Mouse (Mus musculus): ENCODE measurements around the gene Gm572.

Gene Gm572

GRCm38 (mm10) chr4:148667006-148667755 lies 24.1 kb downstream of the Gm572 start:
- DNase-seq: no peak

GRCm38 (mm10) chr4:148671230-148671947 lies 28.3 kb downstream of the Gm572 start:
- no peak for DNase-seq

GRCm38 (mm10) chr4:148675043-148675442 lies 31.9 kb downstream of the Gm572 start:
- no peak for DNase-seq

- no peak for DNase-seq
Measured at GRCm38 (mm10) chr4:148676188-148676960, 33.3 kb downstream of the Gm572 start.

- no peak for DNase-seq
Measured at GRCm38 (mm10) chr4:148676961-148677637, 34.0 kb downstream of the Gm572 start.

GRCm38 (mm10) chr4:148678105-148678504 lies 35.0 kb downstream of the Gm572 start:
- DNase-seq: no peak

GRCm38 (mm10) chr4:148680505-148681067 lies 37.5 kb downstream of the Gm572 start:
- no peak for DNase-seq

- DNase-seq: peak; percentile 65 to 76
Measured at GRCm38 (mm10) chr4:148681429-148681828, 38.3 kb downstream of the Gm572 start.

GRCm38 (mm10) chr4:148682961-148683360 lies 39.8 kb downstream of the Gm572 start:
- DNase-seq: no peak

- DNase-seq: no peak
Measured at GRCm38 (mm10) chr4:148683539-148683938, 40.4 kb downstream of the Gm572 start.

- DNase-seq: no peak
Measured at GRCm38 (mm10) chr4:148686491-148686941, 43.4 kb downstream of the Gm572 start.

GRCm38 (mm10) chr4:148688091-148688490 lies 45.0 kb downstream of the Gm572 start:
- no peak for DNase-seq

- no peak for DNase-seq
Measured at GRCm38 (mm10) chr4:148691185-148691584, 48.1 kb downstream of the Gm572 start.

GRCm38 (mm10) chr4:148693417-148693959 lies 50.4 kb downstream of the Gm572 start:
- DNase-seq: no peak

- peak; percentile 16 to 57 for DNase-seq
Measured at GRCm38 (mm10) chr4:148704756-148705155, 61.6 kb downstream of the Gm572 start.

- no peak for DNase-seq
Measured at GRCm38 (mm10) chr4:148708836-148709235, 65.7 kb downstream of the Gm572 start.

- no peak for DNase-seq
Measured at GRCm38 (mm10) chr4:148710446-148710845, 67.3 kb downstream of the Gm572 start.

- DNase-seq: no peak
Measured at GRCm38 (mm10) chr4:148711323-148711722, 68.2 kb downstream of the Gm572 start.

GRCm38 (mm10) chr4:148712632-148713031 lies 69.5 kb downstream of the Gm572 start:
- no peak for DNase-seq

GRCm38 (mm10) chr4:148714064-148714463 lies 70.9 kb downstream of the Gm572 start:
- no peak for DNase-seq

GRCm38 (mm10) chr4:148714739-148715138 lies 71.6 kb downstream of the Gm572 start:
- no peak for DNase-seq

GRCm38 (mm10) chr4:148715396-148715795 lies 72.3 kb downstream of the Gm572 start:
- DNase-seq: peak in 1 of 2 experiments; percentile 17
